Mouse (Mus musculus) heart, postnatal 0 days (tissue): ENCODE data around the gene Trappc2l.

ENCODE experiments used
- CTCF ChIP-seq: IDR thresholded peaks from 2 replicates; pipeline ENCODE4 v1.5.1; 2016; ENCODE audit warnings: antibody characterized with exemption, control low read depth, low read depth
- EP300 ChIP-seq: IDR thresholded peaks from 2 replicates; pipeline ENCODE4 v1.6.1; 2016; ENCODE audit warnings: antibody characterized with exemption, low read depth

- TF ChIP-seq EP300 = no peak
- no peak for TF ChIP-seq CTCF
Observed at GRCm38 (mm10) chr8:122574264-122574663, 37.2 kb upstream of the Trappc2l start.
